Comparison of ENCODE assay signal across 7 mouse cellular contexts in genomic region chr8:124020439-124021236, GRCm38 (mm10). TPM values are rescaled to one million over a fixed set of nuclear protein-coding genes. Genes with fewer than 3 reads are reported as not detected.
DNase-seq lines count a peak whose midpoint lies in the region; ATAC-seq and TF ChIP-seq lines count a peak whose summit lies in the region.

No protein-coding gene starts in this region.

- H3K36me3 ChIP-seq in forebrain, embryonic 11.5 days (ENCODE audit: control insufficient read depth, insufficient read depth, low read length) = no peaks in the 10 kb centered on the region
- H3K36me3 ChIP-seq in hindbrain, embryonic 13.5 days = peaks cover 15% of the 10 kb centered on the region
- H3K36me3 ChIP-seq in limb, embryonic 13.5 days = peaks cover 15% of the 10 kb centered on the region
- H3K36me3 ChIP-seq in midbrain, embryonic 13.5 days = peaks cover 16% of the 10 kb centered on the region
- peaks cover 2% of the 10 kb centered on the region for H3K36me3 ChIP-seq in spleen, adult 2 months (ENCODE audit: control insufficient read depth, insufficient read depth, low read length)

- peaks cover 25% of the 10 kb centered on the region for H3K4me1 ChIP-seq in bone marrow macrophage, adult 2 months (ENCODE audit: control insufficient read depth, insufficient read depth, low read length)
- H3K4me1 ChIP-seq in forebrain, embryonic 11.5 days (replicated peaks; ENCODE audit: control insufficient read depth, insufficient read depth, low read length) = peaks cover 12% of the 10 kb centered on the region
- H3K4me1 ChIP-seq in hindbrain, embryonic 13.5 days (replicated peaks) = peaks cover 40% of the 10 kb centered on the region
- H3K4me1 ChIP-seq in limb, embryonic 13.5 days = peaks cover 35% of the 10 kb centered on the region
- H3K4me1 ChIP-seq in midbrain, embryonic 13.5 days (replicated peaks) = peaks cover 35% of the 10 kb centered on the region
- H3K4me1 ChIP-seq in spleen, adult 2 months (ENCODE audit: control insufficient read depth, insufficient read depth, insufficient read length) = peaks cover 13% of the 10 kb centered on the region; the same call in 1 of the 2 replicates

- peak overlapping the region; percentile 84 for H3K27ac ChIP-seq in bone marrow macrophage, adult 2 months (ENCODE audit: insufficient read depth, low read depth, low read length)
- H3K27ac ChIP-seq in forebrain, embryonic 11.5 days (ENCODE audit: low read depth, low read length) = peak overlapping the region; percentile 70
- H3K27ac ChIP-seq in hindbrain, embryonic 13.5 days = peak overlapping the region; percentile 95
- H3K27ac ChIP-seq in limb, embryonic 13.5 days = peak overlapping the region; percentile 86; the same call in 1 of the 2 replicates
- peak overlapping the region; percentile 92 for H3K27ac ChIP-seq in midbrain, embryonic 13.5 days
- H3K27ac ChIP-seq in spleen, adult 2 months (ENCODE audit: insufficient read depth, low read length) = peak overlapping the region; percentile 97

- no peaks in the 10 kb centered on the region for H3K9me3 ChIP-seq in forebrain, embryonic 11.5 days (ENCODE audit: control insufficient read depth, low read length)
- H3K9me3 ChIP-seq in hindbrain, embryonic 13.5 days = no peaks in the 10 kb centered on the region
- no peaks in the 10 kb centered on the region for H3K9me3 ChIP-seq in limb, embryonic 13.5 days
- H3K9me3 ChIP-seq in midbrain, embryonic 13.5 days = no peaks in the 10 kb centered on the region

- peak; percentile 80 for ATAC-seq in forebrain, embryonic 11.5 days (replicated peaks; ENCODE audit: low FRiP score)
- ATAC-seq in hindbrain, embryonic 13.5 days (ENCODE audit: low FRiP score) = peak; percentile 90
- ATAC-seq in limb, embryonic 13.5 days (ENCODE audit: low FRiP score, low read depth) = peak; percentile 85
- peak; percentile 87 for ATAC-seq in midbrain, embryonic 13.5 days

- no peak for TF ChIP-seq CTCF in bone marrow macrophage, adult 2 months (IDR thresholded peaks at IDR 0.05; ENCODE audit: low read depth, low read length)
- no peak for TF ChIP-seq CTCF in spleen, adult 2 months (IDR thresholded peaks at IDR 0.05; ENCODE audit: extremely low read depth, insufficient read depth, insufficient read length, insufficient replicate concordance)

- peak overlapping the region; percentile 81 for H3K4me3 ChIP-seq in bone marrow macrophage, adult 2 months (ENCODE audit: insufficient read depth, low read length)
- H3K4me3 ChIP-seq in forebrain, embryonic 11.5 days (ENCODE audit: low read depth, low read length) = peak overlapping the region; percentile 83
- H3K4me3 ChIP-seq in hindbrain, embryonic 13.5 days = peak overlapping the region; percentile 83
- peak overlapping the region; percentile 83 for H3K4me3 ChIP-seq in limb, embryonic 13.5 days
- H3K4me3 ChIP-seq in midbrain, embryonic 13.5 days (replicated peaks) = peak overlapping the region; percentile 85
- H3K4me3 ChIP-seq in spleen, adult 2 months (ENCODE audit: extremely low read depth, insufficient read depth, insufficient read length) = peak overlapping the region; percentile 95

- H3K9ac ChIP-seq in forebrain, embryonic 11.5 days (ENCODE audit: low read length) = peak overlapping the region; percentile 82
- H3K9ac ChIP-seq in hindbrain, embryonic 13.5 days = peak overlapping the region; percentile 78
- H3K9ac ChIP-seq in limb, embryonic 13.5 days = peak overlapping the region; percentile 81
- H3K9ac ChIP-seq in midbrain, embryonic 13.5 days (replicated peaks) = peak overlapping the region; percentile 79

- peak; percentile 76 for DNase-seq in ES-CJ7 (ENCODE audit: low read depth, low spot score)
- DNase-seq in forebrain, embryonic 11.5 days (ENCODE audit: low spot score) = no peak
- peak; percentile 34 to 46 for DNase-seq in spleen, adult 2 months (ENCODE audit: low read depth in 1 of 2, low spot score in 2 of 2)

- TF ChIP-seq POLR2A in bone marrow macrophage, adult 2 months (IDR thresholded peaks at IDR 0.05; ENCODE audit: borderline replicate concordance, low read depth, low read length) = peak; percentile 71; the same call in 1 of the 2 replicates
- TF ChIP-seq POLR2A in spleen, adult 2 months (IDR thresholded peaks at IDR 0.05; ENCODE audit: low read depth, low read length) = no peak

- no peaks in the 10 kb centered on the region for H3K27me3 ChIP-seq in forebrain, embryonic 11.5 days (ENCODE audit: control insufficient read depth, insufficient read depth, low read length)
- no peaks in the 10 kb centered on the region for H3K27me3 ChIP-seq in hindbrain, embryonic 13.5 days
- no peaks in the 10 kb centered on the region for H3K27me3 ChIP-seq in limb, embryonic 13.5 days
- H3K27me3 ChIP-seq in midbrain, embryonic 13.5 days = no peaks in the 10 kb centered on the region
- H3K27me3 ChIP-seq in spleen, adult 2 months (ENCODE audit: control insufficient read depth, insufficient read depth, low read length) = no peaks in the 10 kb centered on the region

- H3K4me2 ChIP-seq in forebrain, embryonic 11.5 days (ENCODE audit: low read depth, low read length, severe bottlenecking) = peak overlapping the region; percentile 68
- H3K4me2 ChIP-seq in hindbrain, embryonic 13.5 days = peak overlapping the region; percentile 62
- H3K4me2 ChIP-seq in limb, embryonic 13.5 days (replicated peaks) = peak overlapping the region; percentile 74
- peak overlapping the region; percentile 75 for H3K4me2 ChIP-seq in midbrain, embryonic 13.5 days (replicated peaks)

- 1% methylated on average over 45 of the region's 87 CpGs for WGBS in forebrain, embryonic 11.5 days
- 1% methylated on average over 67 of the region's 87 CpGs for WGBS in hindbrain, embryonic 13.5 days
- under 1% methylated on average over 57 of the region's 87 CpGs for WGBS in limb, embryonic 13.5 days
- 2% methylated on average over 65 of the region's 87 CpGs for WGBS in midbrain, embryonic 13.5 days
- WGBS in spleen, adult 2 months = under 1% methylated on average over 40 of the region's 87 CpGs

RNA-seq across cellular contexts. Expression of gene Taf5l, which starts 0.6 kb away (rescaled TPM):
- polyA plus RNA-seq in bone marrow macrophage, adult 2 months (2012; ENCODE audit: insufficient read depth, insufficient read length, missing spikeins) = 13.2 and 15.7 TPM in 2 replicates
- polyA plus RNA-seq in forebrain, embryonic 11.5 days (2014; fragmentation: Nextera tagmentation; extraction: Ambion mirVana) = 45.9 and 47.6 TPM in 2 replicates
- 23.6 and 24.5 TPM in 2 replicates for polyA plus RNA-seq in hindbrain, embryonic 13.5 days (2015; fragmentation: Nextera tagmentation; extraction: Ambion mirVana)
- polyA plus RNA-seq in limb, embryonic 13.5 days (2015; fragmentation: Nextera tagmentation; extraction: Ambion mirVana) = 36.4 and 38.7 TPM in 2 replicates
- 26.4 and 27.1 TPM in 2 replicates for polyA plus RNA-seq in midbrain, embryonic 13.5 days (2015; fragmentation: Nextera tagmentation; extraction: Ambion mirVana)
- 27.3 and 34.2 TPM in 2 replicates for polyA plus RNA-seq in spleen, adult 2 months (2012; rRNA removed)

RNA-seq across cellular contexts. Expression of gene Urb2, which starts 0.7 kb away (rescaled TPM):
- 3.7 TPM in 2 replicates for polyA plus RNA-seq in bone marrow macrophage, adult 2 months (2012; ENCODE audit: insufficient read depth, insufficient read length, missing spikeins)
- 9.6 and 10.7 TPM in 2 replicates for polyA plus RNA-seq in forebrain, embryonic 11.5 days (2014; fragmentation: Nextera tagmentation; extraction: Ambion mirVana)
- polyA plus RNA-seq in hindbrain, embryonic 13.5 days (2015; fragmentation: Nextera tagmentation; extraction: Ambion mirVana) = 3.2 TPM in 2 replicates
- 4.5 and 5.5 TPM in 2 replicates for polyA plus RNA-seq in limb, embryonic 13.5 days (2015; fragmentation: Nextera tagmentation; extraction: Ambion mirVana)
- 3.1 and 3.4 TPM in 2 replicates for polyA plus RNA-seq in midbrain, embryonic 13.5 days (2015; fragmentation: Nextera tagmentation; extraction: Ambion mirVana)
- 4.0 TPM in 2 replicates for polyA plus RNA-seq in spleen, adult 2 months (2012; rRNA removed)

RNA-seq across cellular contexts. Expression of gene Abcb10, which starts 37.7 kb away (rescaled TPM):
- 7.1 TPM in 2 replicates for polyA plus RNA-seq in bone marrow macrophage, adult 2 months (2012; ENCODE audit: insufficient read depth, insufficient read length, missing spikeins)
- polyA plus RNA-seq in forebrain, embryonic 11.5 days (2014; fragmentation: Nextera tagmentation; extraction: Ambion mirVana) = 24.2 and 24.3 TPM in 2 replicates
- polyA plus RNA-seq in hindbrain, embryonic 13.5 days (2015; fragmentation: Nextera tagmentation; extraction: Ambion mirVana) = 11.8 and 12.0 TPM in 2 replicates
- 17.0 TPM in 2 replicates for polyA plus RNA-seq in limb, embryonic 13.5 days (2015; fragmentation: Nextera tagmentation; extraction: Ambion mirVana)
- polyA plus RNA-seq in midbrain, embryonic 13.5 days (2015; fragmentation: Nextera tagmentation; extraction: Ambion mirVana) = 10.5 and 12.2 TPM in 2 replicates
- 21.7 and 22.6 TPM in 2 replicates for polyA plus RNA-seq in spleen, adult 2 months (2012; rRNA removed)
